Mouse (Mus musculus) myocyte (in vitro differentiated cells): ENCODE data around the gene March6.

ENCODE experiments used
- CEBPB ChIP-seq: IDR thresholded peaks from 2 replicates; pipeline ENCODE4 v1.6.1; 2011; ENCODE audit warnings: mild to moderate bottlenecking, moderate library complexity; ENCODE audit not compliant: poor library complexity, insufficient read depth, severe bottlenecking
- E2F4 ChIP-seq: IDR thresholded peaks from one replicate; pipeline ENCODE4 v1.6.1; 2011; ENCODE audit warnings: mild to moderate bottlenecking, control low read depth, moderate library complexity; ENCODE audit not compliant: insufficient read depth
- MAX ChIP-seq: IDR thresholded peaks from one replicate; pipeline ENCODE4 v1.6.1; 2011; ENCODE audit warnings: low read depth, mild to moderate bottlenecking, control low read depth
- MYOD1 ChIP-seq, 3 experiments: IDR thresholded peaks; one replicate each; pipeline ENCODE4 v1.6.1; 2011; ENCODE audit warnings: control low read depth in 2 of 3, low read depth in 2 of 3, mild to moderate bottlenecking in 2 of 3, moderate library complexity in 1 of 3; ENCODE audit not compliant: insufficient read length in 2 of 3, control insufficient read depth in 1 of 3
- MYOG ChIP-seq, 3 experiments: IDR thresholded peaks; one replicate each; pipeline ENCODE4 v1.6.1; 2011; ENCODE audit warnings: control low read depth in 2 of 3, low read depth in 2 of 3, mild to moderate bottlenecking in 2 of 3; ENCODE audit not compliant: insufficient read length in 2 of 3, control insufficient read depth in 1 of 3, insufficient read depth in 1 of 3
- POLR2A ChIP-seq: IDR thresholded peaks from one replicate; pipeline ENCODE4 v1.6.1; 2011; ENCODE audit warnings: low read depth, mild to moderate bottlenecking, control low read depth, moderate library complexity; ENCODE audit not compliant: insufficient read length
- POLR2AphosphoS2 ChIP-seq: IDR thresholded peaks from one replicate; pipeline ENCODE4 v1.6.1; 2011; ENCODE audit warnings: low read depth, control low read depth; ENCODE audit not compliant: insufficient read length
- REST ChIP-seq: IDR thresholded peaks from one replicate; pipeline ENCODE4 v1.6.1; 2011; ENCODE audit warnings: mild to moderate bottlenecking, control low read depth, moderate library complexity; ENCODE audit not compliant: insufficient read depth, insufficient read length
- SRF ChIP-seq: IDR thresholded peaks from one replicate; pipeline ENCODE4 v1.6.1; 2011; ENCODE audit warnings: low read depth; ENCODE audit not compliant: control insufficient read depth, insufficient read length
- TCF12 ChIP-seq: IDR thresholded peaks from one replicate; pipeline ENCODE4 v1.6.1; 2011; ENCODE audit warnings: mild to moderate bottlenecking, control low read depth; ENCODE audit not compliant: poor library complexity, insufficient read depth, severe bottlenecking
- TCF3 ChIP-seq: IDR thresholded peaks from one replicate; pipeline ENCODE4 v1.6.1; 2011; ENCODE audit warnings: low read depth, control low read depth; ENCODE audit not compliant: insufficient read length
- USF1 ChIP-seq: IDR thresholded peaks from one replicate; pipeline ENCODE4 v1.6.1; 2011; ENCODE audit warnings: low read depth, mild to moderate bottlenecking, control low read depth, moderate library complexity

DNA sequence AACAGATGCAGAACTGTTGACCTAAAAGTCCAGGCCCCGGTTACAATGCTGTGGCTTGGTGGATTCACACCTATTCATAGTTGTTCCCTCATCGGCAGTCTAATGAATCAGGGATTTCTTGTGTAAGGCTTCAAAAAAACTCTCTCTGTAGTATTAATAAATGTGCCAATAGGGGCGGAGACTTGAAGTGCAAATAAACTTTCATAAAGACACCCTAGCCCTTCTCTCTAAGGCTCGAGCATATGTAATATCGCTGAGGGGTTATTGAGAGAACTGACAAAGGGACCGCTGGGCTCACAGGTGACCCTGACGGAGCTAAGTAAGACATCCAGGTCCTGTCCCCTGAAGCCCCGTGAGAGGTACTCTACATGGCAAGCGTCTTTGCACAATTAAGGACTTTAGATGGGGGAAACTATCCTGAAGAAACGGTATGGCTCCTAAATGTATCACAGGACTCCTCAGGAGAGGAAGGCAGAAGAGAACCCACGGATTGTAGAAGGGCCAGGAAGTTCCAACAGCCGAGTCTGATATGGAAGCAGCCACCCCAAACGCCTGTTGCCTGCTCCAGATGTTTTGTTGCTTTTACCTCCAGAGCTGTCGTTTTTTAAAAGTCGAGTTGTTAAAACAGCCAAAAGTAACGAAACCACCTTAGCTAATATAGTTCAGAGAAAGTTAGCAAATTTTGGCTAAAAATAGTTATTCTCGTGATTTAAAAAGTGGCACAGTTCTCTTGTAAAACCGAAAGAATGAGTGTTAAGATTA lies 78.3 kb downstream of the March6 start:
- no peak for TF ChIP-seq E2F4
- TF ChIP-seq MAX = no peak
- TF ChIP-seq POLR2A = no peak
- no peak for TF ChIP-seq MYOD1 (IDR thresholded peaks at IDR 0.05; ENCODE audit: control insufficient read depth in 1 of 3, insufficient read length in 2 of 3, low read depth in 2 of 3)
- TF ChIP-seq POLR2AphosphoS2 = no peak
- TF ChIP-seq USF1 = no peak
- TF ChIP-seq SRF = no peak
- TF ChIP-seq TCF3 = no peak
- no peak for TF ChIP-seq MYOG (IDR thresholded peaks at IDR 0.05; ENCODE audit: control insufficient read depth in 1 of 3, insufficient read depth in 1 of 3, insufficient read length in 2 of 3, low read depth in 2 of 3)
- no peak for TF ChIP-seq TCF12
- no peak for TF ChIP-seq CEBPB
- no peak for TF ChIP-seq REST
